Mouse (Mus musculus) E14TG2a.4 (cell line): ENCODE measurements around the gene Il10ra.

Experiments
- CTCF ChIP-seq: conservative IDR thresholded peaks from 2 replicates; pipeline ENCODE4 v1.5.1; 2014; ENCODE audit warnings: low read length
- NANOG ChIP-seq: IDR thresholded peaks from 2 replicates; pipeline ENCODE4 v1.6.1; 2014; ENCODE audit warnings: borderline replicate concordance, low read length, mixed read lengths

DNA sequence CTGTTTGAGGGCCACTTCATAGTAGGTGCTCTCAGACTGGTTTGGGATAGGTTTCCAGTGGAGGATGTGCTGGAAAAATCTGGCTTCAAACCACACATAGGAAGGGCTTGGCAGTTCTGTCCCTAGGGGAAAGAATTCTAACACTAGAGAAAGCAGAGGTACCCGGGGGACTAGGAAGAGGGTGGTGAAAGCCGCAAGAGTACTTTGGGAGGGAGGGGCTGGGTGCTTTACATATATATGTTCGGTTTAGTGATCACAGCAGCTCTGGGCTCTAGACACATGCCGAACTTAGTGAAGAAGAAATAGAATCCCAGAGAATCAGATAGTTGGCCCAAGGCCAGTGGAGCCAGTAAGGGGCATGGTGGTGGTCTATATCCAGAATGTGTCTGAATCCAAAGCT is 1.9 kb downstream of the Il10ra start:
- TF ChIP-seq CTCF (no peak), NANOG (no peak)
